Mouse (Mus musculus) intestine, postnatal 0 days (tissue): ENCODE results near the gene Mast1. TPM values are rescaled to one million over a fixed set of nuclear protein-coding genes. Genes with fewer than 3 reads are reported as not detected.

Source experiments
- ATAC-seq: fragments of 200-750 bp; cut with Nextera tagmentation; 2 replicates; pipeline ENCODE4 v1.8.0; 2017; ENCODE audit warnings: mild to moderate bottlenecking, moderate TSS enrichment, moderate library complexity
- H3K27ac ChIP-seq: fragments of 300-500 bp; sonication (generic); 2 replicates; pipeline ENCODE4 v1.5.1; 2014; ENCODE audit warnings: mild to moderate bottlenecking, low read depth, low read length, moderate library complexity
- H3K27me3 ChIP-seq: fragments of 300-500 bp; sonication (generic); replicated peaks from 2 replicates; pipeline ENCODE4 v1.6.1; 2014; ENCODE audit warnings: low read length, mixed read lengths; ENCODE audit not compliant: control insufficient read depth, insufficient read depth
- H3K36me3 ChIP-seq: fragments of 300-500 bp; sonication (generic); 2 replicates; pipeline ENCODE4 v1.6.1; 2014; ENCODE audit warnings: mild to moderate bottlenecking, moderate library complexity; ENCODE audit not compliant: control insufficient read depth, insufficient read depth
- H3K4me1 ChIP-seq: fragments of 300-500 bp; sonication (generic); replicated peaks from 2 replicates; pipeline ENCODE4 v1.6.1; 2014; ENCODE audit warnings: antibody characterized with exemption, low read length, mixed read lengths; ENCODE audit not compliant: control insufficient read depth, insufficient read depth
- H3K4me2 ChIP-seq: fragments of 300-500 bp; sonication (generic); replicated peaks from 2 replicates; pipeline ENCODE4 v1.6.1; 2014; ENCODE audit warnings: low read depth, mild to moderate bottlenecking, moderate library complexity
- H3K4me3 ChIP-seq: fragments of 300-500 bp; sonication (generic); 2 replicates; pipeline ENCODE4 v1.5.1; 2014; ENCODE audit warnings: low read depth, low read length
- H3K9ac ChIP-seq: fragments of 300-500 bp; sonication (generic); 2 replicates; pipeline ENCODE4 v1.6.1; 2014; ENCODE audit warnings: mild to moderate bottlenecking, low read depth, low read length
- H3K9me3 ChIP-seq: fragments of 300-500 bp; sonication (generic); 2 replicates; pipeline ENCODE4 v1.6.1; 2016; ENCODE audit warnings: mixed run types; ENCODE audit not compliant: control insufficient read depth
- CTCF ChIP-seq: sonication (generic); IDR thresholded peaks from 2 replicates; pipeline ENCODE4 v1.5.1; 2016; ENCODE audit warnings: low read depth, mild to moderate bottlenecking, control low read depth, antibody characterized with exemption, moderate library complexity
- WGBS: fragments of 180-500 bp; shearing (Covaris S2); extraction: QIAGEN DNeasy Blood & Tissue Kit; methylation state at CpG from one replicate; pipeline ENCODE4 v1.1.7; 2014; 5-methylcytosine and 5-hydroxymethylcytosine counted together
- microRNA-seq: library from miRNA; unstranded; fragments of <30 nt; microRNA quantifications from one replicate; pipeline ENCODE4, GENCODE M21; 2016
- polyA plus RNA-seq: library from polyadenylated mRNA; unstranded; fragments of >200 nt; fragmentation: Nextera tagmentation; extraction: Ambion mirVana; gene quantifications from 2 replicates; pipeline ENCODE4 v1.2.1, GENCODE M21; 2015

The Mast1 gene
- polyA plus RNA-seq, 1 experiment from 2014 or later = 1.1 TPM

- Histone ChIP-seq H3K27me3 (no peaks in the 10 kb centered on the region), H3K9me3 (no peaks in the 10 kb centered on the region), H3K4me1 (peaks cover 7% of the 10 kb centered on the region; the same call in 1 of the 2 replicates), H3K27ac (no peak overlapping the region), H3K4me2 (peak overlapping the region; percentile 82), H3K4me3 (no peak overlapping the region), H3K9ac (no peak overlapping the region), H3K36me3 (peaks cover 16% of the 10 kb centered on the region; the same call in 1 of the 2 replicates)
- WGBS = 73% methylated on average over 4 of the region's 4 CpGs
- no peak for TF ChIP-seq CTCF
- no peak for ATAC-seq
Observed at GRCm38 (mm10) chr8:84873016-84873415, 64.1 kb downstream of the Mast1 start.

DNA sequence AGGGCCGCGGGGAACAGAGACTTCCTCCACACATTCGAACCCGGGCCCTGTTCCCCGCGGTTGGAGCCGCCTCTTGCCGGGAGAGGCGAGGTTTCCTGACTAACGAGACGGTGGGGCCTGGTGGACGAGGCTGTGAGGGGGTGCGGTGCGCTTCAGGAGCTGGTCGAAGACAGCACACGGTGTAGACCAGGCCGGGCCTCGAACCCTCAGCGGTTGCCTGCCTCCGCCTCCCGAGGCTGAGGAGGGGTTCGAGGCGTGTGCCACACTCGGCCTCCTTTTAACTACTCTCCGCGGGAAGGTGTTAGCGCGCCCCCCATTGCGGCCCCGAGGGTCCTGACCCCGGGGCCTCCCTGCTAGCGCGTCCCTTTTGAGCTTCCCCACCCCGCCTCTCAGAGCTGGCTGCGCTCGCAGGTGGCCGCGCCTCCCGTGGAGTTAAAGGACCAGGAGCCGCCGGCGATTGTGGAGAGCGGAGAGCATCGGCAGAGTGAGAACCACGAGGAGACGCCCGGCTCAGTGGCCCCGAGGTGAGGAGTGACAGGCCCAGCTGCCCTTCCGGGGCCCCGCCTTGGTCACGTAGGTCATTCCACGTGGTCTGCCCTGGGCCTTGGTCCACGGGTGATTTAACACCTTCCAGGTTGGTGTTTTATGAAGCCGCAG lies 64.7 kb downstream of the Mast1 start:
- 2% methylated on average over 51 of the region's 54 CpGs for whole genome bisulfite sequencing

GRCm38 (mm10) chr8:84871376-84872308 lies 65.5 kb downstream of the Mast1 start, which contains the start of gene Syce2:
TSS of gene Syce2 (plus strand) at chr8:84872111.
- Histone ChIP-seq H3K4me2 (peak within 1 kb of the TSS; percentile 82), H3K4me1 (peaks cover 7% of the 10 kb centered on the region; the same call in 1 of the 2 replicates), H3K4me3 (peak within 1 kb of the TSS; percentile 43), H3K27ac (peak within 1 kb of the TSS; percentile 0; the same call in 1 of the 2 replicates), H3K36me3 (peaks cover 28% of the 10 kb centered on the region), H3K27me3 (no peaks in the 10 kb centered on the region), H3K9ac (peak within 1 kb of the TSS; percentile 42), H3K9me3 (no peaks in the 10 kb centered on the region)
- peak; percentile 57 for ATAC-seq
- TF ChIP-seq CTCF = peak; percentile 64
- 15% methylated on average over 38 of the region's 46 CpGs for WGBS

More for the DNA sequence above, 64.7 kb downstream of the Mast1 start:
- H3K4me3 ChIP-seq = peak overlapping the region; percentile 43
- TF ChIP-seq CTCF = no peak
- no peaks in the 10 kb centered on the region for H3K27me3 ChIP-seq
- peak; percentile 59 for ATAC-seq
- no peaks in the 10 kb centered on the region for H3K9me3 ChIP-seq
- H3K27ac ChIP-seq = no peak overlapping the region
- peaks cover 22% of the 10 kb centered on the region; the same call in 1 of the 2 replicates for H3K36me3 ChIP-seq
- H3K9ac ChIP-seq = peak overlapping the region; percentile 42
- H3K4me2 ChIP-seq = peak overlapping the region; percentile 82
- H3K4me1 ChIP-seq = peaks cover 7% of the 10 kb centered on the region; the same call in 1 of the 2 replicates

Small RNA genes lying within 50 kb of the gene (microRNA-seq; reads per million reads assigned to microRNA genes)
- gene Gm24197 (not detected), gene Mir7069 (1.6 reads per million)

Other genes with a start within 250 kb of the Mast1 start
- gene Nacc1, start 249.5 kb downstream of the Mast1 start, polyA plus RNA-seq = 9.3 and 9.8 TPM in 2 replicates
- gene Lyl1, start 235.9 kb downstream of the Mast1 start, polyA plus RNA-seq = 3.5 and 3.9 TPM in 2 replicates
- 1.0 and 1.5 TPM in 2 replicates for gene G430095P16Rik, start 214.4 kb downstream of the Mast1 start, polyA plus RNA-seq
- gene Nfix, start 137.0 kb downstream of the Mast1 start, polyA plus RNA-seq = 11.2 and 12.0 TPM in 2 replicates
- gene Dand5, start 114.5 kb downstream of the Mast1 start, polyA plus RNA-seq = 1.9 and 2.2 TPM in 2 replicates
- 36.3 and 37.6 TPM in 2 replicates for gene Gadd45gip1, start 105.8 kb downstream of the Mast1 start, polyA plus RNA-seq
- 67.8 and 74.2 TPM in 2 replicates for gene Rad23a, start 96.7 kb downstream of the Mast1 start, polyA plus RNA-seq
- gene Calr, start 90.4 kb downstream of the Mast1 start, polyA plus RNA-seq = 474 and 507 TPM in 2 replicates
- 27.3 and 28.3 TPM in 2 replicates for gene Farsa, start 80.4 kb downstream of the Mast1 start, polyA plus RNA-seq
- gene Syce2, start 65.2 kb downstream of the Mast1 start, polyA plus RNA-seq = 27.1 and 32.7 TPM in 2 replicates
- gene Gcdh, start 43.4 kb downstream of the Mast1 start, polyA plus RNA-seq = 15.3 and 15.5 TPM in 2 replicates
- gene Klf1, start 35.4 kb downstream of the Mast1 start, polyA plus RNA-seq = 0.56 and 0.63 TPM in 2 replicates
- gene Dnase2a, start 28.8 kb downstream of the Mast1 start, polyA plus RNA-seq = 8.9 and 11.0 TPM in 2 replicates
- 0.12 TPM in 2 replicates for gene Rtbdn, start 9.6 kb upstream of the Mast1 start, polyA plus RNA-seq
- 1.3 and 2.1 TPM in 2 replicates for gene Gm49661, start 32.1 kb upstream of the Mast1 start, polyA plus RNA-seq
- 313 and 319 TPM in 2 replicates for gene Prdx2, start 32.2 kb upstream of the Mast1 start, polyA plus RNA-seq
- 53.2 and 57.6 TPM in 2 replicates for gene Rnaseh2a, start 32.4 kb upstream of the Mast1 start, polyA plus RNA-seq
- gene Junb, start 41.4 kb upstream of the Mast1 start, polyA plus RNA-seq = 42.8 and 47.6 TPM in 2 replicates
- 68.6 and 75.4 TPM in 2 replicates for gene Hook2, start 53.2 kb upstream of the Mast1 start, polyA plus RNA-seq
- 0.66 TPM in 1 of 2 replicates, not detected in the other for gene Best2, start 77.2 kb upstream of the Mast1 start, polyA plus RNA-seq
- 98.4 and 105 TPM in 2 replicates for gene Asna1, start 87.9 kb upstream of the Mast1 start, polyA plus RNA-seq
- 121 and 122 TPM in 2 replicates for gene Trir, start 89.5 kb upstream of the Mast1 start, polyA plus RNA-seq
- gene Tnpo2, start 99.6 kb upstream of the Mast1 start, polyA plus RNA-seq = 9.8 and 10.9 TPM in 2 replicates
- gene Fbxw9, start 122.7 kb upstream of the Mast1 start, polyA plus RNA-seq = 22.1 and 25.8 TPM in 2 replicates
- 0.60 TPM in 1 of 2 replicates, not detected in the other for gene Gm5741, start 130.6 kb upstream of the Mast1 start, polyA plus RNA-seq
- gene Dhps, start 134.4 kb upstream of the Mast1 start, polyA plus RNA-seq = 46.6 and 54.9 TPM in 2 replicates
- gene Wdr83os, start 143.4 kb upstream of the Mast1 start, polyA plus RNA-seq = 93.1 and 93.6 TPM in 2 replicates
- 23.0 and 25.5 TPM in 2 replicates for gene Wdr83, start 143.9 kb upstream of the Mast1 start, polyA plus RNA-seq
- gene Man2b1, start 145.9 kb upstream of the Mast1 start, polyA plus RNA-seq = 80.9 and 87.5 TPM in 2 replicates
- gene Zfp791, start 185.7 kb upstream of the Mast1 start, polyA plus RNA-seq = 0.99 and 1.4 TPM in 2 replicates
- gene Cks1brt, start 214.6 kb upstream of the Mast1 start, polyA plus RNA-seq = not detected in 2 replicates